Mouse (Mus musculus): ENCODE data around the gene Acot7.
"Not testable (repeated sequence)": the region's sequence is repeated elsewhere in the genome, so short reads cannot be mapped to it uniquely, and the experiment has no call there.

The Acot7 gene

DNA sequence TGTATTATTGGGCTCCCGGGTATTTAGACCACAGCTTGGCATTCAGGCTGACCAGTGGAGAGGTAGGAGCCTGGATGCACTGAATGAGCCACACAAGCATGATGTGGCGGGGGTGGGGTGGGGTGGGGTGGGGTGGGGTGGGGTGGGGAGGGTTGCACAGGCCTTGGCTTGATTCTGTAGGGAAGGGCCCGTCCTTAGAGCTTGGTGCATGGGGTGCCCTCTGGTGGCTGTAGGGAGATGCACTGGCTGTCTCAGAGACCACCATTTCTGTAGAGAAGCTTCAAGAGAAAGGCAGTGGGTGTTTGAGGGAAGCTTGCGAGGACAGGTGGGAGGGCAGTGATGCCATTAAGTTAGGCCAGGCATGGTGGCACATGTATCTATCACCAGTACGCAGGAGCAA is 34.6 kb downstream of the Acot7 start:
- peak; percentile 79 to 80 for DNase-seq

DNA sequence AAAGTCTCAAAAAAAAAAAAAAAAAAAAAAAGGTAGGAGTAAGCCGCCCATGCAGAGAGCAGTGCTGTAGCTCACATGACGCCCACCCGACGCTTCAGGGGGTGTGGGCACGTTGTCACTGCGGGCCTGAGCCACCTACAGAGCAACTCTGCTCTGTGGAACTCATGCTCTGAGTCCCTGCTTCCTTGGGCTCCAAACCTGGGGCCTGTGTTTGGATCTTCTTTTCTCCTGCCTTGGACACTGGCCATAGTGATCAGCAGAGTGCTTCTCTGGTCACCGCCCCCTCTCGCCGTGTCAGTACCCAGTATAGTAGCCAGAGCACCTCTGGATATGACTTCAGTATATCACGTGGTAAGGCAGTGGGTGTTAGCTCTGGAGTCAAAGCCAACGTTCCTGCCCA is 35.0 kb downstream of the Acot7 start:
- no peak for DNase-seq

DNA sequence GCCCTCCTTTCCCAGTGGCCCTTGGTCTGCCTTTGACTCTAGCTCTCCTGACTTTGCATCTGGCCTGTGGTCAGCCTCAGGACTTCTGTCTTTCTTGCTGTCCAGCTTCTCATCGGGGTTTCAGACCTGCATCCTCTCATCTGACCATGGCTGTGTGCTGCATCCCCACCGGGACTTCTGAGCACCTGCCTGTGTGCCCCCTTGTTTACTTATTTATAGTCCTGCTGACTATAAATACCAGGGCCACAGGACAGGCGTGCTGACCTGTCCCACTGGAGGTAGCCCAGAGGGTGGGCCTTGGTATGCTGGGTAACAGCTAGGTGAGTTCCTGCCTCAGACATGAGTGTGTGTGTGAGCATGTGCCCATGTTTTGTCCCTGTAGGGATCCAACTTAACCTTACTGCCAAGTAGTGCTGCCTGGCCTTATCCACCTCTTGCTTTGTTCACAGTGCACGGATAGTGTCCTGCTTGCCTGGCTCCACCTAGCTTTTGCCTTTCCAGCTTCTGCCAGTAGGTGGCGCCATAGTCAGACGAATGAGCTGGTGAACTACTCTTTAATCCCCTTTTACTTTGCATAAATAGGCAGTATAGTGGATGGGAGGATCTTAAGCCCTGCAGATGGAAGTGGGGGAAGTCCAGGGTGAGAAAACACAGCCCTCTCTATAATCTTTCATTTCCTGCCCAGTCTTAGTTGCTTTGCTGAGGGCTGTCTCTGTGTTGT is 36.0 kb downstream of the Acot7 start:
- DNase-seq: peak; percentile 97 to 99

DNA sequence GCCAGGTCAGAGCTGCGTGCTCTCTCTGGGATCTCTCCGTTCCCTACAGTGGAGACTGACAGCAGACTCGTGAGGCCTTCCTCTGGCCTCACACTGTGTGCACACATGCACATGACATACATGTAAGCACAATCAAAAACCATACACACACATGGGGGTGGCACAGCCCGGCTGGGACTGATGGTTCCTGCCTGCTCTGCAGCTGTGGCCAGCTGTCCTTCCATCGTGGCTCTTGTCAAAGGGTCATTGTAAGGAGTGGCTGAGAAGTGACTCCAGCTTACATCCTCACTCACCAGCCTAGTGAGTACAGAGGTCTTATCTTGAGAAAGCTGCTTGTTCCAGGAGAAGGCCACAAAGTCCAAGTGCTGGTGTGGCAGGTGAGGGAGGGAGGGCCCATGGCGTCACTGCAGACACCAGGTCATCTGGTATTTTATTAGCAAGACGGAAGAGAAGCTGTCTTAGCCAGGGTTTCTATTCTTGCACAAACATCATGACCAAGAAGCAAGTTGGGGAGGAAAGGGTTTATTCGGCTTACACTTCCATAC is 37.0 kb downstream of the Acot7 start:
- DNase-seq: no peak

DNA sequence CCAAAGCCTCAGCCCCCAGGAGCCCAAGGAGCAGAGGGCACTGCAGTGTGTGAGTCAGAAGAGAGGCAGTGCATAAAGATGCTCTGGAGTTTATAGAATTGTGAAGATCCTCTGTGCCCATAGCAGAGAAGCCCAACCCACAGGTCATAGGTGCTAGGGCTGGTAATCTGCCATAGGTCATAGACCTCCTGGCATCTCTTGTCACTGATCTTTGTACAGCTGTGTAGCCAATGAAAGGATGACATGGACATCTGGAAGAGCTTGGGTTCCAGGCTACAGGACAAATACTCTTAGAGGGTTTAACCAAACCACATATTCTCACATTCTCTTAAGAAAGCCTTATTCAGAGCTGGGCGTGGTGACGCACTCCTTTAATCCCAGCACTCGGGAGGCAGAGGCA is 41.7 kb downstream of the Acot7 start:
- DNase-seq: no peak

DNA sequence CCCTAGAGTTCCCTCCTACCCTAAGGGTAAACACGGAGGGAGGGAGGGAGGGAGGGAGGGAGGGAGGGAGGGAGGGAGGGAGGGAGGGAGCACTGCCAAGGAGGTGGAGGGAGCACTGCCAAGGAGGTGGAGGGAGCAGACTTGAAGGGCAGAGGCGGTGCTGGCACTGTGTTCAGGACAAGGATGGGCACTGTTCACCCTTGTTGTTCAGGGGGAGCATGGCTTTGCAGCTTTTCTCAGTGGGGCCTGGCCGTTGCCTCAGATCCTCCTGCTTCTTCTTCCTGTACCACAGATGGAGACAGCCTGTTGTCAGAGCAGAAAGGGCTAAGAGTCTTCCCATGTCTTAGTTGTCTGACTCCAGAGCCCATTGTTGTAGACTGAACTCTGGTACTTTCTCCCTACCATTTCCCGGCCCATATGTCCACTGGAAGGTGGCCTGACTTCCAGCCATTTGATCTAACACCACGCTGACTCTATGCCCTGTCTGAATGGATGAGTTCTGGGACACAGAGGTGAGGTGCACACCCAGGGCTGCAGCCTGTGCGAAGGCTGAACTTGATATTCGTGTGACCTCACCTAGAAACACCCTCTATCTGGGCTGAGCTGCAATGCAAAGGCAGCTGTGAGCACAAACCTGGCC is 43.0 kb downstream of the Acot7 start:
- DNase-seq: peak; percentile 75 to 85

DNA sequence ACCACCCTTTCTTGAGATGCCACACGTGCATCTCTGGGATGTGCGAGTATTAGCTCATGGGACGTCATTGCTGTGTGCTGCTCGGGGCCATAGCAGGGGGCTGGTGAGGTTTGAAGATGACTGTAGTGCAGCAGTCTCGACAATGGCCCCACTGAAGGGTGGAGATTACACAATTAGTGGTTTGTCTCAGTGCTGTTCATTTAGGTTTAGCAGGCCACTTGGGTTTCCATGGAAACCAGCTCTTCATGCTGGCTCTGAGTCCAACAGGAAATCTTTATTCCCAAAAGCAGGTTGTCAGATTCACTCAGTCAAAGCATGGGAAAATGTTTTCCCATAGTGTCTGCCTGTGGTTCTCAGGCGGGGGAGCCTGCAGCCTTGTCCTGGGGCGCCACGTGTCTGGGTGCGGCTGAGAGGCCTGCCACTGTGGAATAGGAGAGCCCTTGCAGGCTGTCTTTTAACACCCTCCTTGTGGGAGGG is 43.5 kb downstream of the Acot7 start:
- peak; percentile 48 to 51 for DNase-seq

DNA sequence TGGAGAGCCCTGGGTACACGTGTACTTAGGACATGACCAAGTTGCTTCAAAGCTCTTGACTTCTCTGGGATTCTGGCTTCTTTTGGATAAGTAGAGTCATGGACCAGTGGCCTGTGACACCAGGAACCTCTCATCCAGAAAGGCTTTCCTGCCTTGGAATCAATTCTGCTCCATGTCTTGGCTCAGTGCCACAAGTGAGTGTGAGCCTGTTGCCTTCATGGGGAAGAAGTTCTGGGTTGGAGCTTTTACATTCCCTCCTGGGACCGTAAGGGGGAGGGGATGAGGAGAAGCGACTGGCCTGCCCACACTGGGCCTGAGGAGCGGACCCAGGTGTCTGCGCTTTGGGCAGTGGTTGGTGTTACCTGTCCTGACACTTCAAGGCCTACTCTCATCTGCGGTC is 44.2 kb downstream of the Acot7 start:
- DNase-seq: peak; percentile 60 to 63

DNA sequence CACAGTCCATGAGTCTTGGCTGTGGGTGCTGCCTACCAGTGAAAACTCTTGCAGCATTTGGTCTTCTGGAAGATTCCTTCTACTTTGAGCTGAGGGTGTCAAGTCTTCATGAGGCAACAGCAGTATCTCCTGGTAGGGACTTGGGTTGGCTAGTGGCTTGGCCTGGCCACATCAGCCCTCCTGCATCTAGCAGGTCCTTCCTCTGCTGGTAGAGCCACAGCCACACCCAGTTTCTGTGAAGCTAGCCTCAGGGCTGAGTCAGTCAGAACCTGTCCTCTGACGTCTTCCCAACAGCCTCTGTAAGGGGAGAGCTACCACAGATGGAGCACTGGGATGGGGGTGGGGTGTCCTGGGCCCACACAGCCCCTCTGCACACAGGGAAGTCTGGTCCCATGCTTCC is 44.6 kb downstream of the Acot7 start:
- DNase-seq: no peak

DNA sequence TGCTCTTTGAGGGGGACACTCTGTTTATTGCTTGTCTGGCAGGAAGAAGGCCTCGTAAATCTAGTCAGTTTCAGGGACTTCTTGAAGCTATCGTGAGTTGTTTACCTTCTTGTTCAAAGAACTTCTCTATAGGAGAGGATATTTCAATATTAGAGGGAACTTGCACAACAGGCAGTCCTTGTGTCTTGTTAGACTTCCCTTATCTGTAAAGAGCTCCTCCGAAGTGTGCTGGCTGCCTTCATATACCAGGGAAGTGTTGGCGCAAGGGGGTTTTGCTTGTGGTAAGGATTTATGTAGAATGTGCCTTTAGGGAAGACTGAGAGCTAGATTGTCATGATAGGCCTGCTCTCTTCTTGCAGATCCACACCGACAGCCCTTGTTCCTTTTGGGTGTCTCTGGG is 46.2 kb downstream of the Acot7 start:
- no peak for DNase-seq

DNA sequence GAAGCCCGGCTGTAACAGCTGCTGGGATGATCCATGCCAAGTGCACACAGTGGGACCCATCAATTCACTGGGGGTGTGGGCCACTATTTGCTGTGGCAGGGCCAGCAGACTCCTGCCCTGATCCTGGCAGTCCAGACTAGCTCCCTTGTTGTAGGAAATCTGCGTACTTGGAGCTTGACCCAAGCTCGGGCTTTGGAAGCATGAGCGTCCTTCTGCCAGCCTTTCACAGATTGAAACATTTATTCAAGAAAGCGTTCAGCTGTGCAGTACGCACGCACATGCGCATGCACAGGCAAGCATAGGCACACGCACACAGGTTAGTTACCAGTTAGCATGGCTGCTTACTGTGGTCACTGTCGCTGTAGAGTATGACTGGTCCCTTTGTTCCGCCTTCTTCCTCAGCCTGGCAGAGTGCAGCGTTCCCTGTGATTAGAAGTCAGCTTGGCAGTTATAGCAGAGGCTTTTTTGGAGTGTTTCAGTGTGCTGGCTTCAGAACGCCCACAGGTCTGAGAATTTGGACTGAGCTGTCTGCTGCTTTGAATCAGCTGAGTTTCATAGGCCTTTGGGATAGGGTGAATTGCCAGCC is 49.1 kb downstream of the Acot7 start:
- DNase-seq: peak; percentile 79 to 84

DNA sequence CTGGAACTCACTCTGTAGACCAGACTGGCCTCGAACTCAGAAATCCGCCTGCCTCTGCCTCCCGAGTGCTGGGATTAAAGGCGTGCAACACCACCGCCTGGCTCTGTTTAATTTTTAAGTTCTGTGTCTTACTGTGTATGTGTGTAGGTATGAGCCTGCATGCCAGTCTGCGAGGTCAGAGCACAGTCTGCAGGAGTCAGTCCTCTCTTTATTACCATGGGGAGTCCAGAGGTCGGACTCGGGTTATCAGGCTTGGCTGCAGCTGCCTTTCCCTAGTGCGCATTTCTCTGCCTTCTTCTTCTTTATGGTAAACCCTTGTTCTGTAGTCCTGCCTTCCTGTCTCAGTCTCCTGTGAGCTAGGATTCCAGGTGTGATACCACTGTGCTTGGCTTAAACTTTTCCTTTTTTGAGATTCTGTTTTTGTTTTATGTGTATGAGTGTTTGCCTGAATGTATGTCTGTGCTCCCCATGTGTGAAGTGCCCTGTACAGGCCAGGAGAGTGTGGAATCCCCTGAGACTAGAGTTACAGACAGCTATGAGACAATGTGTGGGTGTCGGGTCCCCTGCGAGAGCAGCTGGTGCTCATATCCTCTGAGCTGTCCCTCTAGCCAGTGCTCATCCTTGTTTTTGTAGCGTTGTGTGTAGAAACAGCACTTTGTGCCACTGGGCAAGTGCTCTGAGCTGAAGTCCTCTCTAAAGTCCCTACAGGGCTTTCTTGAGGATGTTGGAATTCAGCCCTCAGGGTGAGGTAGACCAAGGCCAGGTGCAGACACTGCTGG is 50.0 kb downstream of the Acot7 start:
- DNase-seq: no peak

DNA sequence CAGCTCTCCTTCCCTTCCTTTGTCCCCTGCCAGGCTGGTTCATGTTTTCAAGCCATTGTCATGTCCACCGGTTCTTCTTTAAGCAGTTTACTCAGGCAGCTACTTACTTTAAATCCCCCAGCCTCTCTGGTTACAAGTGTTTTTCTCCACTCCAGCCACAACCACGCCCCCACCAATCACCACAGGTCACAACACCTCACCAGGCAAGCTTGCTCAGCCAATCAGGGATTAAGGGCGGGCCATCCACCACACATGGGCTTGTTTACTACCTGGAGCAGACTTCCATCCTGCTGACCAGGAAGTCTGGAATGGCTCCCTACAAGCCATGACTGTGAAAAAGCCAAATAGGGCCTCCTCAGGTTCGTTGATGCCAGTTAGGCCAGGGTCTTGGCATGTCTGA is 52.4 kb downstream of the Acot7 start:
- DNase-seq: not testable (repeated sequence)

DNA sequence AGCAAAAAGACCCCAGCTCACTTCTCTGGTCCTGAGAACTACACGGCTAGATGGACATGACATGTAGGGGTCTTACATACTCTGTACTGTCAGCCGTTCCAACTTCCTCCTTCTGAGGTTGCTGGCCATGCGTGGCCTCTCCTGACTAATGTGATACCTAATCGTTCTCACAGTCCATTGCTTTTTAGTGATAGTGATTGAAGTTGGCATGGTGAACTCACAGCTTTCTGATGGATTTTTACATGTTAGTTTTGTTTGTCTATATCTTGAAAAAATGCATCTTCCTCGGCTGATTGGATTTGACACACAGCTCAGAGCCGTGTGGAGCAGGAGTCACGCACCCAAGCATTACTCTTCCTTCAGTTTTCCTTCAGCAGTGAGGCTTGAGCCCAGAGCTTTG is 53.4 kb downstream of the Acot7 start:
- no peak for DNase-seq

DNA sequence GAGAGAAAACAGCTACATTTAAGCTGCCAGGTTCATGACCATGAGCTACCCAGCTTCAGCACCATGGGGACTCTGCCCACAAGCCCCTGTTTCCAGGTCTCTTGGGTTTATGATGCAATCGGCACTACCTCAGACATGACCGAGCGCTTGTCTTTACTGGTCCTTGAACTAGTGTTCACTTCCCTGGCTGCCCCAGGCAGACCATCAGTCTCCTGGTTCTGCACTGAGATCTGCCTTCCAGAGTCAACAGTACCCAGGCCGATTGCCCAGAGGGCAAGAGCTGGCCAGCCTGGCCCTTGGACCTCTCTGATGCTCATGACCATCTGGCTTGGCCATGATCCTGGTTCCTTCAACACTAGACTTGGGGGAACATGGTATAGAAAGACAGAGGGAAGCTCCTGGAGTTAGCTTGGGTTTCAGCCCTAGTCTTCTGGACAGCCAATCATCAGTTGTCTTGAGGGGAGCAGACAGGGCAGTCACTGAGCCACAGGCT is 54.5 kb downstream of the Acot7 start:
- peak; percentile 34 to 48 for DNase-seq

DNA sequence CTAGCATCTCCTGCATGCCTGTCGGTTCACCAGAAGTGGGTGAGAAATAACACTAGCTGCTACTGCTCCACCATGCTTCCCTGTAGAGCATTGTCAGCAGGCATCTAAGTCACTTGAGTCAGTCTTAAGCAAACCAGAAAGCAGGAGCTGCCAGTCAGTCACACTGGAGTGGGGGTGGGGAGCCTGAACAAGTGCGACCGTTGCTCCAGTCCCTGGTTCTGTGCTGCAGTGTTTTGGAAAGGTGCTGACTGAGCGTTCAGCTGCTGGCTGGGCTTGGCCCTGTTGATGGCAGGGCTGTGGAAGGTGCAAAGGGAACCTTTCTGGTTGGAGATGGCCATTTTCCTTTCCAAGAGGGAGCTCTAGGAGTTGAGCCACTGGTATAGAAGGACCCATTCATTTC is 62.0 kb downstream of the Acot7 start:
- DNase-seq: peak in 1 of 2 experiments; percentile 5

DNA sequence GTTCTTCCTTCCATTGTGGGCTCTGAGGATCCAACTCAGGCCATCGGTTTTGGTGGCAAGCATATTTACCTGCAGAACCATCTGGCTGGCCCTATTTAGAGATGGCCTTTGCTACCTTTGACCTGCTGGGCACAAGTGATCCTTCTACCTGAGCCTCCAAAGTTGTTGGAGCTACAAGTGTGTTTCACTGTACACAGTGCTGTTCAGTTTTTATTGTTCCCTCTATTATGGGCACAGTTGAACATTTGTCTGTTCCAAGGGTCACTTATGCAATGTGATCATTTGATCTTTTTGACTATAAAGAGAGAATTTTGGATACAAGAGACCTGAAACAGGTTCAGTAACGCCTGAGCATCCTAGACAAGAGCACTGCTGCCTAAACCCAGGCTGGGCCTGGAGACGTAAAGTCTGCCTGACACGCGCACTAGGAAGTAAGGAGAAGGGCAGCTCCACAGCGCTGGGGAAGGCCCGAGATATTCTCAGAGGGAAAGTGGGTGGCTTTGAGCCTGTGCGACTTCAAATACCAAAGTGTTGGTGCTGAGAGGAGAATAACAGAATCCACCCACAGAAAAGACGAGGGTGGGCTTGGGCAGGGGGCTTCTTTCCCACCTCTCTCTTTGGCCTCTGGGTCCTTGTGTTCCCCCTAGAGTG is 65.4 kb downstream of the Acot7 start:
- DNase-seq: no peak

DNA sequence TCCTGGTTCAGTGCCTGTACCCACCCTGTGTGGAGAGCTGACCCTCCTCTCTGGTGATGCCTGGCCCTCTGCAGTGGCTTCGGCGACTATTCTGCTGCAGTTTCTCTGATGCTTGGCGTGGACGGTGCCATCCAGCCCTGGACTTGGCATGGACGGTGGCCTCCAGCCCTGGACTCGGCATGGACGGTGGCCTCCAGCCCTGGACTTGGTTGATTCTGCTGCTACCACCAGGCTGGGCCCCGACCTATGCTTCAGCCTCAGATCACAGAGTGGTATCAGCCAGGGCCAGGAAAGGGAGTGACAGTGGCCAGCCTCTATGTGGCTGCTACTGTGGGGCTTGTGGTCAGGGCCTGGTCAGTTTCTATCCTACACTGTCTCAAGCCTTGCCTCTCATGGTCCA is 66.0 kb downstream of the Acot7 start:
- peak; percentile 79 to 82 for DNase-seq

DNA sequence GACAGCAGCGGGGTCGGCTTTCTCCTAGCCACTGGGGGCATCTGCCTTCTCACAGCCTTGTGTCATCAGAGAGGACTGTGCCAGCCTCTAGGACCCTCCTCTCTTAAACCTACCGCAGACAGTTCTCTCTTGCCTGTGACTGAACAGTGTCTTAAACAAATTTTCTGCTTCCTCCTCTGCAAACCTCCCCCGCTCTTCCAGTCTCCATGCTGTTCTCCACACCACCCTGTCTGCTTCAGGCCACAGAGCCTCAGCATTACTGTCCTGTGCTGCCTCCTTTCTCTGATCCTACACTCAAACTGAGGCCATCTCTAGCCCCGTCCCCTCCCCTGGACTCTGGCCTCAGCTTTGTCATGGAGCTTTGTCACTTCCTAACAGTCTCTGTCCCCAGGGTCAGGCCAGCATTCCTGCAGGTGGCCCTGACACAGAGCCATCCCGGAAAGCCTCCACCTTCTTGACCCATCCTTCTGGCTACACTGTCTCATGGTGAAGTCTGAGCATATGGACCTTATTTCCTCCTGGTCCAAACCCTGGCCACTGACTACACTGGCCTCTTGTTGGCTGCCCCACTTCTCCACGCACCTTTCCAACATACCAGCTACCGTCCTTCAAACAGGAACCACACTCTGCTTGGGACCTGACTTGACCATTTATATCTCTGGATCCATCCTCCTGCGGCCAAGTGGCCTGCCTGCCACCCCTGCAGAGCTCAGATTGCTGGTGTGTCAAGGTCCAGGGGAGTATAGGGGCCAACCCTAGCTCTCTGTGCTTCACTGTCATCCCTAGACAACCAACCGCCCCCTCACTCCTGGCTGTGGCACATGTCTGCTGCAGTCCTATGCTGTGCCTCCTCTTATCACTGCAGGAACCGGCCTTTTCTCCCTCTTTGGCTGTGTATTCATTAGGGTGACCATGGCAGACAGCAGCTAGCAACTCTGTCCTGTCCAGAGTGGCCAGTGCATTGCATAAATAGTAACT is 66.9 kb downstream of the Acot7 start:
- DNase-seq: peak in 1 of 2 experiments; percentile 42

DNA sequence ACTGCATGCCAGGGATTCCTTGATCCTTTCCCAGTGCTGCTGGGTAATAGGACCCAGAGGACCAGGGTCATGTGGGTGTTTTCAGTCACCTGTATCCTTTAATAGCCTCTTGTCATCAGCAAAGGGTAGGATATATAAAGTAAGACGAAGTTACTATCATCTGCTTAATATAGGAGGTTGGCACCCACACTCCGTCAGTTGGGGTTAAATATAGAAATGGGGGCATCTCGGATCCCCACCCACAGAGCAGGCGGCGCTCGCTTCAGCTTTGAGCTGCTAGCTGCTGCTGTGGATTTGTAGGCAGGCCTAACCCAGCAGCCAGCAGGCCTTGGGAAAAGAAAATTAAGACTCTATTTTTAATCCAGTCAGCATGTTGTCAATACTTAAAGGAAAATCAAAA is 68.1 kb downstream of the Acot7 start:
- DNase-seq: peak in 1 of 2 experiments; percentile 25

DNA sequence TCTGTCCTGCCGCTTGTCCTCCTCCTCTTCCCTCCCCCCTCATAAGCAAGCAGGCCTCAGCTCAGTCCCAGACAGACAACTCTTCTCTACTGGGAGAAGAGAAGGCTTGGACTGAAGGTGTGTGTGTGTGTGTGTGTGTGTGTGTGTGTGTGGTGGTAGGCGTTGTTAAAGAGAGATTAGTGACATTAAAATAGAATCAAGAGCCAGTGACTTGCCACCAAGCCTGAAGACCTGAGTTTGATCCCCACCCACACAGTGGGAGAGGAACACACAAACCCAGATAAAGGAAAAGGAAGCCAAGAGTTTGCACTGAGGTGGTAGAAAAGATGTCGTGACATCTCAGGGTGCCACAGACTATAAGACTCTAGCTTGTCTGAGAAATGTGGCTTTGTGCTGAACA is 69.3 kb downstream of the Acot7 start:
- no peak for DNase-seq

Measured in cerebellum, postnatal 10 days (tissue).